Mouse (Mus musculus) hindbrain, embryonic 11.5 days (tissue): ENCODE measurements at regions not wholly inside any gene's neighbourhood (a gene's known extent, or its start where the extent isn't known, plus 50 kb on each side); places are given as distances from the start of the nearest gene placed in this dataset.

Experiments used
- ATAC-seq: fragments of 200-750 bp; cut with Nextera tagmentation; 2 replicates; pipeline ENCODE4 v1.8.0; 2017; ENCODE audit warnings: mild to moderate bottlenecking, moderate TSS enrichment, moderate library complexity; ENCODE audit not compliant: low FRiP score
- DNase-seq: peaks from one replicate; pipeline ENCODE4 v3.0.0-alpha.2; 2015; ENCODE audit warnings: low spot score
- H3K27ac ChIP-seq: fragments of 300-500 bp; sonication (generic); 2 replicates; pipeline ENCODE4 v1.5.1; 2014; ENCODE audit warnings: mild to moderate bottlenecking, low read depth, low read length
- H3K27me3 ChIP-seq: fragments of 300-500 bp; sonication (generic); 2 replicates; pipeline ENCODE4 v1.6.1; 2014; ENCODE audit warnings: mild to moderate bottlenecking, low read length, moderate library complexity, mixed read lengths; ENCODE audit not compliant: control insufficient read depth, insufficient read depth
- H3K36me3 ChIP-seq: fragments of 300-500 bp; sonication (generic); 2 replicates; pipeline ENCODE4 v1.6.1; 2014; ENCODE audit warnings: mild to moderate bottlenecking, low read length, moderate library complexity, mixed read lengths; ENCODE audit not compliant: control insufficient read depth, insufficient read depth
- H3K4me1 ChIP-seq: fragments of 300-500 bp; sonication (generic); replicated peaks from 2 replicates; pipeline ENCODE4 v1.6.1; 2014; ENCODE audit warnings: low read length, mixed read lengths; ENCODE audit not compliant: control insufficient read depth, insufficient read depth
- H3K4me2 ChIP-seq: fragments of 300-500 bp; sonication (generic); replicated peaks from 2 replicates; pipeline ENCODE4 v1.6.1; 2014; ENCODE audit warnings: mild to moderate bottlenecking, low read depth, low read length
- H3K4me3 ChIP-seq: fragments of 300-500 bp; sonication (generic); 2 replicates; pipeline ENCODE4 v1.5.1; 2014; ENCODE audit warnings: low read depth, low read length
- H3K9ac ChIP-seq: fragments of 300-500 bp; sonication (generic); 2 replicates; pipeline ENCODE4 v1.6.1; 2014; ENCODE audit warnings: low read depth, low read length
- H3K9me3 ChIP-seq: fragments of 300-500 bp; sonication (generic); 2 replicates; pipeline ENCODE4 v1.6.1; 2016; ENCODE audit warnings: low read length; ENCODE audit not compliant: control insufficient read depth
- WGBS: fragments of 180-500 bp; shearing (Covaris S2); extraction: QIAGEN DNeasy Blood & Tissue Kit; methylation state at CpG from one replicate; pipeline ENCODE4 v1.1.7; 2014; 5-methylcytosine and 5-hydroxymethylcytosine counted together

DNA sequence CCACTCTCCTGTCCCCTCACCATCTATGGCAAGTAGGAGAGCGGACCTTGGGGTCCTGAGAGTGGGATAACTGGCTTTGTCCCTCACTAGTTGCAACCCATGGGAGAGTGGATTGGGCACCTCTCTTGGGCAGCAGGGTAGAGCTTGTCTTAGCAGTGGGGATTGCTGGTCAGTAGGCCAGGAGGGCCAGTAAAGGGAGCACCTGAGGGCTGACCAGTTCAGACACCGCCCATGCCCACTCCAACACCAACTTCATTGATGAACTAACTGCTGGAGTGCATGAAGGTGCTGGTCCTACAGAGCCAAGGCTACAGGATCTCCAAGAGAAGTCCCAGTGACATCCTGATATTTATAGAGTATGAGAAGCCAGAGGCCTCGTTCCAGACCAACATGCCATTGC is 299.9 kb upstream of the Cntn6 start:
- no peak overlapping the region for H3K4me2 ChIP-seq
- DNase-seq = no peak
- WGBS = 85% methylated on average over 3 of the region's 3 CpGs
- no peaks in the 10 kb centered on the region for H3K4me1 ChIP-seq
- H3K36me3 ChIP-seq = no peaks in the 10 kb centered on the region
- no peaks in the 10 kb centered on the region for H3K27me3 ChIP-seq
- peak; percentile 23; the same call in 1 of the 2 replicates for ATAC-seq
- H3K4me3 ChIP-seq = no peak overlapping the region
- no peak overlapping the region for H3K9ac ChIP-seq
- no peak overlapping the region for H3K27ac ChIP-seq
- H3K9me3 ChIP-seq = no peaks in the 10 kb centered on the region

DNA sequence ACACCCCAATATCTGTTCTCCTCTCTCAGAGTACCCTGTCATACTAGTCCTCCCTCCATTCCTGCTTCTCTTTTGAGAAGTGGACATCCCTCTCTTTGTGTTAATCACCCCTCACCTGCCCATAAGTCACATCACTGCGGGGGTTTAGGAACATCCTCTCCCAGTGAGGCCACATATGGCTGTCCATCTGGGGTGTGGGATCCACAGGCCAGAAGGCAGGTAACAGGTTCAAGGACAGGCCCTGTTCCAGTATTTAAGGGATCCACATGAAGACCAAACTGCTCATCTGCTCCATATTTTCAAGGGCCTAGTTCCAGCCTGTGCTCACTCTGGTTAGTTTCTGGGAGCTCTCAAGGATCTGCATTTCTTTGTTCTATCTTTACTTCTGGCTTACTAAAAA is 285.2 kb upstream of the Cntn6 start:
- no peaks in the 10 kb centered on the region for H3K36me3 ChIP-seq
- no peaks in the 10 kb centered on the region for H3K27me3 ChIP-seq
- DNase-seq = no peak
- WGBS = 100% methylated on average over 1 of the region's 1 CpGs
- no peak overlapping the region for H3K4me2 ChIP-seq
- no peaks in the 10 kb centered on the region for H3K9me3 ChIP-seq
- H3K4me1 ChIP-seq = no peaks in the 10 kb centered on the region
- no peak overlapping the region for H3K27ac ChIP-seq
- no peak overlapping the region for H3K4me3 ChIP-seq
- no peak overlapping the region for H3K9ac ChIP-seq
- ATAC-seq = no peak
